Mouse (Mus musculus): Measurements from ENCODE around the gene Pigz.

GRCm38 (mm10) chr16:31935091-31935979, 1.7 kb downstream of the Pigz start:
- TF ChIP-seq CTCF (IDR thresholded peaks at IDR 0.05; ENCODE audit: control insufficient read depth, insufficient read depth, insufficient replicate concordance, low read depth, low read length) (no peak), POLR2A (IDR thresholded peaks at IDR 0.05; ENCODE audit: control insufficient read depth, low read depth, low read length) (no peak; the same call in 1 of the 2 replicates)
